Mouse (Mus musculus) urinary bladder, postnatal 0 days (tissue): ENCODE data around the gene Srp54c. TPM values are rescaled to one million over a fixed set of nuclear protein-coding genes. Genes with fewer than 3 reads are reported as not detected.

ENCODE experiments used
- polyA plus RNA-seq: library from polyadenylated mRNA; unstranded; fragments of >200 nt; fragmentation: Nextera tagmentation; extraction: Ambion mirVana; gene quantifications from 2 replicates; pipeline ENCODE4 v1.2.1, GENCODE M21; 2015

Gene Srp54c
- polyA plus RNA-seq: 72.5 and 97.3 TPM in 2 replicates

DNA sequence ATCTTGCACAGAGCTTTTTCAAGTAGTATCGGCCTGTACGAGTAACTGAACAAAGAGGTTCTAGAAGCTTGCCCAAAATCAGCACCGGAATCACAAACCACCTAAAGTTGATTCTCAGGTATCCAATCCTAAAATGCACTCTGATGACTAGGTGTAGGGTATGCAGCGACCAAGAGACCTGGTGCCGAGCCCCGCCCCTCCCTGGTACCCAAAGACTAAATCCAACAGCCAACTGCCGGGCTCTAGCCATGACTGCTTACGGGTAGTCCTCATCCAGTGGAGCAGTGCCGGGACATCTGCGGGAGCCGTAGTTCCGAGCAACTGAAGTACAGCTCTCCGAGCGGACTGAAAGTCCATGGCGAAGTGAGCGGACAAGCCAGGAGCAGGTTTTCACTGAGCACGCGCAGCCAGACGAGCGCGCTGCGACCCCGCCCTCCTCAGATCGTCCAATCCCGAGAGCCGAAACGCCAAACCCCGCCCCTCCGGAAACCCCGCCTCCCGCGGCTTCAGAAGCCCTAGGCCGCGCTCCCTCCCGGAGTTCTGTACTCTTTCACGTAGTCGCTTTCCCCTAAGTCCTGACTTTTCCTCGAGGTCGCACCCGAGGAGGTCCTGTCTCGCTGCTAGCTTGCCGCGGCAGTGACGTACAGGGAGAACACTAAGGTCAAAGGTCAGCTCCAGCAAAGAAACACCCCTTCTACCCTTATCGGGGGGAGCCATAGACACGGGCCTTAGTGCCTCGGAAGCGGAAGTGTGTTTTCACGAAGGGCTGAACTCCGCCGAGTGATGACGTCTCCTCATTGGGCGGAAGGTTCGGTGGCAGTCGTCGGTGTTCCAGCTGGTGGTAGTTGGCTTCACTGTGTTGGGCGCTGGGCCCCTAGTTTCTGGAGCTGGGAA lies at the start of gene Srp54c:
Gene Srp54c, plus strand, starts transcription at position 543 of the 894 bp plus-strand sequence.

DNA sequence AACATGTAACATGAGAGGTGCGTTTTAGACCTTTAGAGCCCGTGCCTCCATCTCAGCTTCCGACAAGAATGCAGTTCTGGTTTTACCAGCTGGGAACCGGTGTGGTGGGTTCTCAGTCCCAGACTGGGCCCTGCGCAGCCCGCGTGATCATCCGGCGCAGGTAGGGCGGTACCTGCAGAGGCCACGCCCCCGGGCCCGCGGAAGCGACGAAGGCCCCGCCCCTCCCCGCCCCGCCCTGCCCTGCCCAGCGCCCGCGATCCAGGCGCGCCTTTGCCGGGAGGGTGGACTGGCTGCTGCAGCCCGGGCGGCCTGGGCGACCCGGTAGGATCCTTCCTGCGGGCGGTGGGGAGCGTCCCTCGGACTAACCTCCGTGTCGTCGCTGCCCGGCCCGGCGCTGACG lies 30.7 kb upstream of the Srp54c start, which contains the start of gene 1700047I17Rik2:
Gene 1700047I17Rik2, plus strand, starts transcription at position 287 of the 400 bp plus-strand sequence.

DNA sequence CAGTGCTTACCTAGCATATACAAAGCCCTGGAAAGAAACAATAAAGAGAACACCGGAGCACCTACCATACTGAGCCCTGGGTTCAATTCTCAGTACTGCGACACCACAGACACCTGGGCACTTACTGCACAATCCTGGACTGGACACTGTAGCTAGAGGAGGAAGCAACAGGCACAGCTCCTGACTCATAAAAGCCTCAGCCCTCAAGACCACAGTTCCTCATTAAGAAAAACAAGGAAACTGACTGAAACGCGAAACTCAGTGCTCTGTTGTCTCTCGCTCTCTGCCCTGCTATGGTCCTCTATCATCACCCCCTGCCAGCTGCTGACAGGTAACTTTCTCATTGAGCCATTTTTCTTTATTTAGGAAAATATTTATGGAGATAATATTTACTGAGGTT lies 69.4 kb downstream of the Srp54c start, which contains the start of gene 1110008L16Rik:
Gene 1110008L16Rik, plus strand, starts transcription at position 242 of the 400 bp plus-strand sequence.

DNA sequence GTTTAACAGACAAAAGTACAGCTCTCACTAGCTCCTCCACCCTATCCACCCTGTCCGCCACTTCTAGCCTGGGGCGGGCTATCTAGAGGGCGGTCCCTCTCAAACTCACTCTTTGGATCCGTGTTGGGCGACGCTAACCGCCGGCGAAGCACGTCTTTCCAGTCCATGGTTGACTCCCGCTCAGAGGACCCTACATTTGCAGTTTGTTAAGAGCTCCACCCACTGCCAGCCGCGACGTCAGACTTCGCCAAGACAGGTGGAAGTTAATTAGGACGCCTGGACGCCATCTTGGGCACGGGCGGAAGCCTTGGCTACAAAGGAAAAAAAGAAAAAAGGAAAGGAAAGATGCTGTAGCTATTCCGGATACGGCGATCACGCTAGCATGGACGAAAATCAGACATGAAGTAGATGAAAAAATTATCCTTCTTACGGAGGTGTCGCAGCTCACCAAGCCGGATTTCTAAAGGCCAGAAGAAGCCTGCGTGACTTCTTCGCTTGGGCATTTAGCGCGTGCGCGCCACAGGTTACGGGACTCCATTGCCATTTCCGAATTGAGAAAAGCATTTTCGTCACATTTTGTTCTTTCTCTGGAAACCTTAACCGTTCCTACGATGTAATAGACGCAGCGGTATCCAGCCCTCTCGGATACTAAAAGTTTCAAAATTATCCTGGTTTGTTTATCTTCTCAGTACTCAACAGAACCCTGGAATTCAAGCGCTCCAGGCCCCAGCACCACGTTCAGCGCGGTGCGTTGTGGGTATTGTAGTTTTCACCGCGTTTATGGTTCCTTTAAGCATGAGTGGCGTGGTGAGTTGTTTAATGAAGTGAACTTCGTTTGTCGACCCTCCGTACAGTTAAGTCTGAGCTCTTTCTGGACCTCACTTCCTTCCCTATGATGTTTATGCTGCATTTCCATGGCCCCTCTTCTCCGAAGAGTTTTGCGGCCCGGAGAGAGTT lies 72.8 kb downstream of the Srp54c start, which contains the start of gene Ppp2r3c:
Gene Ppp2r3c, minus strand, starts transcription at position 514 of the 957 bp plus-strand sequence.

Other genes starting within 250 kb of the Srp54c start
- 0.79 TPM in 1 of 2 replicates, not detected in the other for gene Gm20403, start 243.6 kb upstream of the Srp54c start, polyA plus RNA-seq
- 10.5 and 11.3 TPM in 2 replicates for gene Baz1a, start 215.8 kb upstream of the Srp54c start, polyA plus RNA-seq
- gene 2700097O09Rik, start 150.1 kb upstream of the Srp54c start, polyA plus RNA-seq: 11.3 and 13.0 TPM in 2 replicates
- gene Srp54a, start 149.9 kb upstream of the Srp54c start, polyA plus RNA-seq: 176 and 208 TPM in 2 replicates
- gene Fam177a, start 105.7 kb upstream of the Srp54c start, polyA plus RNA-seq: 43.2 and 53.8 TPM in 2 replicates
- gene Srp54b, start 75.1 kb upstream of the Srp54c start, polyA plus RNA-seq: 58.1 and 75.9 TPM in 2 replicates
- not detected in 2 replicates for gene 1700047I17Rik2, start 30.6 kb upstream of the Srp54c start, polyA plus RNA-seq
- 8.6 and 9.6 TPM in 2 replicates for gene 1110008L16Rik, start 69.4 kb downstream of the Srp54c start, polyA plus RNA-seq
- 7.8 and 8.1 TPM in 2 replicates for gene Ppp2r3c, start 72.8 kb downstream of the Srp54c start, polyA plus RNA-seq
- 320 and 338 TPM in 2 replicates for gene Psma6, start 154.1 kb downstream of the Srp54c start, polyA plus RNA-seq